Mouse (Mus musculus): ENCODE data around the gene Zfp689. TPM values are rescaled to one million over a fixed set of nuclear protein-coding genes. Genes with fewer than 3 reads are reported as not detected.

Zfp689 gene
- polyA plus RNA-seq, 1 experiment from 2014 or later, result 4.8 TPM

DNA sequence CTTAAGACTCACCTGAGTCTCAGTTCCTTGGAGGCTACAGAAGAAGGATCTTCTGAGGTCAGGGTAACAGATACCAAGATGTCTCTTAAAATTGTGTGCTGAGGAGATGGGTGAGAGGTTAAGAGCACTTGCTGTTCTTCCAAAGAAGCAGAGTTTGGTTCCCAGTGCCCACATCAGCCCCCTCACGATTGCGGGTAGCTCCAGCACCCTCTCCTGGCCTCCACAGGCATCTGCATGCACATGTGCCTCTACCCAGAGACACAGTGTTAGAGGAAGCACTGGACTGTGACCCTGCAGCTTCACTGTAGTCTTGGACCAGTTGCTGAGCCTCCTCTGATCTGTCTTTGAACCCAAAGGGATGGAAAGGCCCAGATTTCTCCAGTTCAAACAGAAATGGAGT, 46.0 kb downstream of the Zfp689 start:
- TF ChIP-seq CTCF (IDR thresholded peaks at IDR 0.05; ENCODE audit: low read depth), result peak; percentile 13; the same call in 1 of the 2 replicates
- H3K9me3 ChIP-seq (replicated peaks; ENCODE audit: low read length), result no peaks in the 10 kb centered on the region
- 57% methylated on average over 2 of the region's 2 CpGs for WGBS

DNA sequence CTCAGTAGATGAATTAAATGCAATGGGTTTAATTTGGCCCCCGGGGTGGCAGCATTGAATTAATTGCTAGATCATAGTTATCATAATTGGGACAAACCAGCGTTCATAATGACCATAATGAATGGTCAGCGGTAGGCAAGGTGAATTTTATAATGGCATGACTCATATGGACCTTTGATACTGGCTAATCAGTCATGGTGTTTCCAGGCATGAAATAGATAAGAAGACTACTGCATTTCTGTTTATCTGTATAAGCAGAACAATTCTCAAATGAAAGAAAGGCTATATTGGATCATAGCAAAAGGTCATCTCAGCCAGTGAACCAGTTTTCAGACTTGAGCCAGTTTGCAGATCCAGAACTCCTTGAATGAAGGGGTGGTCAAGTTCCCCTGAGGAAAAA, 48.6 kb downstream of the Zfp689 start:
- WGBS, result 55% methylated on average over 3 of the region's 3 CpGs
- Histone ChIP-seq H3K4me1 (replicated peaks; ENCODE audit: insufficient read depth, low read length) (no peaks in the 10 kb centered on the region), H3K4me3 (replicated peaks; ENCODE audit: low read depth, low read length) (no peak overlapping the region), H3K27ac (no peak overlapping the region), H3K27me3 (ENCODE audit: insufficient read depth, low read length) (no peaks in the 10 kb centered on the region), H3K4me2 (ENCODE audit: low read length) (no peak overlapping the region), H3K9me3 (replicated peaks; ENCODE audit: low read length) (no peaks in the 10 kb centered on the region), H3K36me3 (ENCODE audit: insufficient read depth, low read length) (no peaks in the 10 kb centered on the region), H3K9ac (ENCODE audit: low read depth, low read length) (no peak overlapping the region)
- DNase-seq (ENCODE audit: low spot score) (no peak), ATAC-seq (replicated peaks; ENCODE audit: low FRiP score, low read depth) (no peak)
- no peak for TF ChIP-seq CTCF (IDR thresholded peaks at IDR 0.05; ENCODE audit: low read depth)

More for the DNA sequence above, 46.0 kb downstream of the Zfp689 start:
- Histone ChIP-seq H3K27ac (no peak overlapping the region), H3K36me3 (ENCODE audit: insufficient read depth, low read length) (no peaks in the 10 kb centered on the region), H3K4me3 (replicated peaks; ENCODE audit: low read depth, low read length) (no peak overlapping the region), H3K4me1 (replicated peaks; ENCODE audit: insufficient read depth, low read length) (no peaks in the 10 kb centered on the region), H3K9ac (ENCODE audit: low read depth, low read length) (no peak overlapping the region), H3K4me2 (ENCODE audit: low read length) (no peak overlapping the region), H3K27me3 (ENCODE audit: insufficient read depth, low read length) (no peaks in the 10 kb centered on the region)
- DNase-seq (ENCODE audit: low spot score), result no peak
- no peak for ATAC-seq (replicated peaks; ENCODE audit: low FRiP score, low read depth)

DNA sequence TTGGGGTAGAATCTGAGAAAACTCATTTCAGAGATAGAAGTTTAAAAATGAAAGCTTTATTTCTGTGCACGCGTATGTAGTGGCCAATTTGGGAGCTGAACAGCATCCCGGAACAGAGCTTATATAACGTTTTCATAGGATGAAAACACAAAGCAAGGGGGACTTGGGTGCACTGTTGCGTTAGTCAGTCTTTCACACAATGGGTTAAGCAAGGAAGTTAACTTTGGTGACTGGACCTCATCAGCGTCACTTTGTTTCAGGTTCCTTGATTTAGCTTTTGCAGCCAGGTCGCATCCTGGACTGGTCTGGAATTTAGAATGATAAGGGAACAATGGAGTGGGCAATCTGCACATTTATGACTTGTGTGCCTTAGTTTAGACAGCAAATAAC, 55.0 kb downstream of the Zfp689 start:
- H3K4me3 ChIP-seq (replicated peaks; ENCODE audit: low read depth, low read length), result peak overlapping the region; percentile 66
- H3K27me3 ChIP-seq (ENCODE audit: insufficient read depth, low read length), result no peaks in the 10 kb centered on the region
- H3K4me1 ChIP-seq (replicated peaks; ENCODE audit: insufficient read depth, low read length), result peaks cover 10% of the 10 kb centered on the region
- DNase-seq (ENCODE audit: low spot score) (no peak), ATAC-seq (replicated peaks; ENCODE audit: low FRiP score, low read depth) (no peak)
- peak overlapping the region; percentile 7; the same call in 1 of the 2 replicates for H3K27ac ChIP-seq
- H3K9me3 ChIP-seq (replicated peaks; ENCODE audit: low read length), result no peaks in the 10 kb centered on the region
- H3K9ac ChIP-seq (ENCODE audit: low read depth, low read length), result peak overlapping the region; percentile 80
- TF ChIP-seq CTCF (IDR thresholded peaks at IDR 0.05; ENCODE audit: low read depth), result no peak
- H3K36me3 ChIP-seq (ENCODE audit: insufficient read depth, low read length), result no peaks in the 10 kb centered on the region
- WGBS, result 13% methylated on average over 7 of the region's 7 CpGs
- H3K4me2 ChIP-seq (ENCODE audit: low read length), result peak overlapping the region; percentile 90

DNA sequence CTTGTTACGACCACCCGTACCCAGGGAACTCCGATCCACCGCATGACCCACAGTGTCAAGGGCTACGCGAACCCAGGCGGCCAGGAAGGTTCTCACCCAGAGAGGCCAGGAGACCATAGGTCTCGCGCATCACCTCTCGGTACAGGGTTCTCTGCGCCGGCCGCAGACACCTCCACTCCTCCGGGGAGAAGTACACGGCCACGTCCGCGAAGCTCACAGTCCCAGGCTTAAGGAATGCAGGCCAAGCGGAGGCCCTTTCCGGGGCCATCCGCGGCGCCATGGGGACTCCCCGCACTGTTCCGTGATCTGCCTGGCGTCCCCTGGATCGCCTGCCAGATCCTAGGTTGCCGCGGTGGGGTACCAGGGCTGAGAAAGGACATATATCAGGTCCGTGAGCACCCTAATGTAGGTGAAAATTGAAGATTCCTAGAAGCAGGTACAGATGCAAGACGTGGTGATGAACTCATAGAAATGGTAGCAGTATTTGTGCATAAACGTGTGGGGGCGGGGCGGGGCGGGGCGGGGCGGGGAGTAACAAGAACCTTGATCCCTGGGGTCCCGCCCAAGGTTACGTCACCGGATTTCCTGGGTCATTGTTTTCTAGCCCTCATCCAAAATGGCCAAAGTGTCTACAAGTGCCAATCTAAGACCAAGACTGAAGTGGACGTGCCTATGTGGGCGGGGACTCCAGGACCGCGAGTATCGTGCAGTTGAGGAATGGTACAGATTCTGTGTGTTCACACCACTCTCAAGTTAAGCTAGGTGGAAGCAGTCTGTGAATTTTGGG, 55.6 kb downstream of the Zfp689 start, which contains the start of gene E430018J23Rik:
Gene E430018J23Rik, minus strand, starts transcription at position 473 of the 787 bp plus-strand sequence.
- H3K9me3 ChIP-seq (replicated peaks; ENCODE audit: low read length), result no peaks in the 10 kb centered on the region
- peak; percentile 92 for ATAC-seq (replicated peaks; ENCODE audit: low FRiP score, low read depth)
- no peaks in the 10 kb centered on the region for H3K27me3 ChIP-seq (ENCODE audit: insufficient read depth, low read length)
- DNase-seq (ENCODE audit: low spot score), result peak; percentile 98
- peak within 1 kb of the TSS; percentile 66 for H3K4me3 ChIP-seq (replicated peaks; ENCODE audit: low read depth, low read length)
- WGBS, result under 1% methylated on average over 45 of the region's 45 CpGs
- TF ChIP-seq CTCF (IDR thresholded peaks at IDR 0.05; ENCODE audit: low read depth), result no peak
- H3K4me1 ChIP-seq (replicated peaks; ENCODE audit: insufficient read depth, low read length), result peaks cover 10% of the 10 kb centered on the region
- H3K4me2 ChIP-seq (ENCODE audit: low read length), result peak within 1 kb of the TSS; percentile 90
- no peaks in the 10 kb centered on the region for H3K36me3 ChIP-seq (ENCODE audit: insufficient read depth, low read length)
- H3K9ac ChIP-seq (ENCODE audit: low read depth, low read length), result peak within 1 kb of the TSS; percentile 80
- peak within 1 kb of the TSS; percentile 90 for H3K27ac ChIP-seq

DNA sequence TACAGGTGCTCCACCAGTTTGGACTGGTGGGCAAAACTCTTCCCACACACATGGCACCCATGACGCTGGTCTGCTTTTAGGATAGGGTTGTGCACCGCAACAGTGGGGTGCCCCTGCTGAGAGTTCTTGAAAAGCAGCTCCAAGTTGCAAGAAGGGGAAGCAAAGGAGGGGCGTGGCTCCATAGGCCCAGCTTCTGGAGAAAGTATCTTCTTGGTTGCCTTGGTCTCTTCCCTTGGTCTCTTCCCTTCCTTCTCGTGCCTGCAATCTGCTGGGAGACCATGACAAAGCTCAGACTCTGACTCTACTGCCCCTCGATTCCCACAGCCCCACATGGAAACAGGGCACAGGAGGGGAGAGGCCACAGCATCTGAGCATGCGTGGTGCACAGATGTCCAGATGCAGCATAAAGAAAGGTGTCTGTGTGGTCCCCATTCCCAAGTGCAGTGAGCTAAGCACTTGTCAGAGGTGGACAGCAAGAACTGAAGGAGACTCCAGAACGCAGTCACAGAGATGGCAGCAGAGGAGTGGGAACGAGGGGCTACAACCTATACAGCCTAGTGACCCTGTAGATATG, 56.6 kb downstream of the Zfp689 start:
- no peak overlapping the region for H3K27ac ChIP-seq

More for the DNA sequence above, 56.6 kb downstream of the Zfp689 start:
- ATAC-seq (replicated peaks; ENCODE audit: low FRiP score, low read depth), result no peak
- Histone ChIP-seq H3K36me3 (ENCODE audit: insufficient read depth, low read length) (no peaks in the 10 kb centered on the region), H3K9me3 (replicated peaks; ENCODE audit: low read length) (no peaks in the 10 kb centered on the region), H3K4me3 (replicated peaks; ENCODE audit: low read depth, low read length) (peak overlapping the region; percentile 66), H3K9ac (ENCODE audit: low read depth, low read length) (peak overlapping the region; percentile 80; the same call in 1 of the 2 replicates), H3K4me2 (ENCODE audit: low read length) (peak overlapping the region; percentile 90), H3K27me3 (ENCODE audit: insufficient read depth, low read length) (no peaks in the 10 kb centered on the region), H3K4me1 (replicated peaks; ENCODE audit: insufficient read depth, low read length) (peaks cover 10% of the 10 kb centered on the region)
- 87% methylated on average over 8 of the region's 8 CpGs for WGBS
- TF ChIP-seq CTCF (IDR thresholded peaks at IDR 0.05; ENCODE audit: low read depth), result no peak
- no peak for DNase-seq (ENCODE audit: low spot score)

Small RNA genes lying within 50 kb of the gene (microRNA-seq; reads per million reads assigned to microRNA genes)
- not detected for gene Gm47278
- not detected for gene Mir7060

Other genes with a start within 250 kb of the Zfp689 start
- 14.9 and 16.9 TPM in 2 replicates for gene Tbc1d10b, start 240.7 kb downstream of the Zfp689 start, polyA plus RNA-seq (2015; fragmentation: Nextera tagmentation; extraction: Ambion mirVana)
- gene Mylpf, start 240.3 kb downstream of the Zfp689 start, polyA plus RNA-seq (2015; fragmentation: Nextera tagmentation; extraction: Ambion mirVana), result 2.9 and 4.7 TPM in 2 replicates
- gene Zfp553, start 216.1 kb downstream of the Zfp689 start, polyA plus RNA-seq (2015; fragmentation: Nextera tagmentation; extraction: Ambion mirVana), result 22.3 and 25.1 TPM in 2 replicates
- gene Sept1, start 216.0 kb downstream of the Zfp689 start, polyA plus RNA-seq (2015; fragmentation: Nextera tagmentation; extraction: Ambion mirVana), result 16.7 and 20.5 TPM in 2 replicates
- 46.2 and 49.3 TPM in 2 replicates for gene Zfp771, start 204.9 kb downstream of the Zfp689 start, polyA plus RNA-seq (2015; fragmentation: Nextera tagmentation; extraction: Ambion mirVana)
- 146 and 157 TPM in 2 replicates for gene Dctpp1, start 188.4 kb downstream of the Zfp689 start, polyA plus RNA-seq (2015; fragmentation: Nextera tagmentation; extraction: Ambion mirVana)
- 207 and 215 TPM in 2 replicates for gene Sephs2, start 175.1 kb downstream of the Zfp689 start, polyA plus RNA-seq (2015; fragmentation: Nextera tagmentation; extraction: Ambion mirVana)
- 0.93 and 1.1 TPM in 2 replicates for gene Itgal, start 152.9 kb downstream of the Zfp689 start, polyA plus RNA-seq (2015; fragmentation: Nextera tagmentation; extraction: Ambion mirVana)
- gene Zfp768, start 103.6 kb downstream of the Zfp689 start, polyA plus RNA-seq (2015; fragmentation: Nextera tagmentation; extraction: Ambion mirVana), result 21.2 and 22.2 TPM in 2 replicates
- 5.5 and 6.8 TPM in 2 replicates for gene Zfp747, start 73.1 kb downstream of the Zfp689 start, polyA plus RNA-seq (2015; fragmentation: Nextera tagmentation; extraction: Ambion mirVana)
- gene 9130019O22Rik, start 62.0 kb downstream of the Zfp689 start, polyA plus RNA-seq (2015; fragmentation: Nextera tagmentation; extraction: Ambion mirVana), result 4.8 and 5.6 TPM in 2 replicates
- 6.5 and 7.4 TPM in 2 replicates for gene E430018J23Rik, start 55.5 kb downstream of the Zfp689 start, polyA plus RNA-seq (2015; fragmentation: Nextera tagmentation; extraction: Ambion mirVana)
- gene Zfp764, start 42.3 kb downstream of the Zfp689 start, polyA plus RNA-seq (2015; fragmentation: Nextera tagmentation; extraction: Ambion mirVana), result 5.6 and 6.7 TPM in 2 replicates
- 29.7 and 31.9 TPM in 2 replicates for gene Zfp688, start 27.1 kb downstream of the Zfp689 start, polyA plus RNA-seq (2015; fragmentation: Nextera tagmentation; extraction: Ambion mirVana)
- gene Prr14, start 10.5 kb upstream of the Zfp689 start, polyA plus RNA-seq (2015; fragmentation: Nextera tagmentation; extraction: Ambion mirVana), result 37.1 and 37.5 TPM in 2 replicates
- 8.7 and 8.8 TPM in 2 replicates for gene Fbrs, start 30.0 kb upstream of the Zfp689 start, polyA plus RNA-seq (2015; fragmentation: Nextera tagmentation; extraction: Ambion mirVana)
- 19.2 and 24.1 TPM in 2 replicates for gene Srcap, start 62.8 kb upstream of the Zfp689 start, polyA plus RNA-seq (2015; fragmentation: Nextera tagmentation; extraction: Ambion mirVana)
- 10.9 and 11.4 TPM in 2 replicates for gene Gm42715, start 70.4 kb upstream of the Zfp689 start, polyA plus RNA-seq (2015; fragmentation: Nextera tagmentation; extraction: Ambion mirVana)
- 4.9 and 6.8 TPM in 2 replicates for gene Tmem265, start 112.2 kb upstream of the Zfp689 start, polyA plus RNA-seq (2015; fragmentation: Nextera tagmentation; extraction: Ambion mirVana)
- gene Phkg2, start 124.2 kb upstream of the Zfp689 start, polyA plus RNA-seq (2015; fragmentation: Nextera tagmentation; extraction: Ambion mirVana), result 28.8 and 32.2 TPM in 2 replicates
- 16.5 and 17.1 TPM in 2 replicates for gene Ccdc189, start 139.4 kb upstream of the Zfp689 start, polyA plus RNA-seq (2015; fragmentation: Nextera tagmentation; extraction: Ambion mirVana)
- gene Rnf40, start 139.6 kb upstream of the Zfp689 start, polyA plus RNA-seq (2015; fragmentation: Nextera tagmentation; extraction: Ambion mirVana), result 32.4 and 35.3 TPM in 2 replicates
- 12.5 and 12.9 TPM in 2 replicates for gene Zfp629, start 166.6 kb upstream of the Zfp689 start, polyA plus RNA-seq (2015; fragmentation: Nextera tagmentation; extraction: Ambion mirVana)

All from kidney, postnatal 0 days (tissue).